Mouse (Mus musculus): Measurements from ENCODE around the gene Pappa.

DNA sequence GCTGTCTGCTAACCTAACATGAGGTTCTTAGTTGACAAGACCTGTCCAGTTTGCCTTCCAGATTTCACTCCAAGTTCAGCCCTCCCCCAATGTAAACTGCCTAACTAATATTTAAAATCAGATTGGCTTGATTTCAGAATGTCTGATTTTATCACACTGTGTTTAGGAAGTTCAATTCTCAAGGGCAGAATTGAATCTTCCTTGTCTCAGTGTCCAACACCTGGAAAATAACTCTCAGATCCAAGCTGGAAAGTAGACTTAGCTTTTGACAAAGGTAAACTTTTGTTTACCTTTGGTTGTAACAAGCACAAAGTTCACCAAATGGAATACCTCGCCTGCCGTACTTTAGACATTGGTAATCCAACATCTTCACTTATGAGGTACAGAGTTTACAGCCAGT is 252.6 kb downstream of the Pappa start:
- TF ChIP-seq CTCF (IDR thresholded peaks at IDR 0.05; ENCODE audit: insufficient read depth, low read length) (no peak), POLR2A (IDR thresholded peaks at IDR 0.05; ENCODE audit: borderline replicate concordance, extremely low read depth, low read depth, low read length) (no peak)

All from lung, adult 2 months (tissue).